Mouse (Mus musculus) common myeloid progenitor, adult 5-6 weeks (primary cell): ENCODE measurements around the gene Zfp648. TPM values are rescaled to one million over a fixed set of nuclear protein-coding genes. Genes with fewer than 3 reads are reported as not detected.

ENCODE experiments used
- ATAC-seq: replicated peaks from 2 replicates; pipeline ENCODE4 v1.8.0; 2016; ENCODE audit warnings: low read depth, mild to moderate bottlenecking, moderate TSS enrichment, inconsistent platforms; ENCODE audit not compliant: poor library complexity, severe bottlenecking
- total RNA-seq: library from RNA; stranded (forward); fragments of 200-1000, 187-1606 nt; gene quantifications from 2 replicates; pipeline ENCODE4 v1.2.3, GENCODE M21; 2017

Zfp648 gene
- total RNA-seq, 1 experiment from 2014 or later, result not detected

DNA sequence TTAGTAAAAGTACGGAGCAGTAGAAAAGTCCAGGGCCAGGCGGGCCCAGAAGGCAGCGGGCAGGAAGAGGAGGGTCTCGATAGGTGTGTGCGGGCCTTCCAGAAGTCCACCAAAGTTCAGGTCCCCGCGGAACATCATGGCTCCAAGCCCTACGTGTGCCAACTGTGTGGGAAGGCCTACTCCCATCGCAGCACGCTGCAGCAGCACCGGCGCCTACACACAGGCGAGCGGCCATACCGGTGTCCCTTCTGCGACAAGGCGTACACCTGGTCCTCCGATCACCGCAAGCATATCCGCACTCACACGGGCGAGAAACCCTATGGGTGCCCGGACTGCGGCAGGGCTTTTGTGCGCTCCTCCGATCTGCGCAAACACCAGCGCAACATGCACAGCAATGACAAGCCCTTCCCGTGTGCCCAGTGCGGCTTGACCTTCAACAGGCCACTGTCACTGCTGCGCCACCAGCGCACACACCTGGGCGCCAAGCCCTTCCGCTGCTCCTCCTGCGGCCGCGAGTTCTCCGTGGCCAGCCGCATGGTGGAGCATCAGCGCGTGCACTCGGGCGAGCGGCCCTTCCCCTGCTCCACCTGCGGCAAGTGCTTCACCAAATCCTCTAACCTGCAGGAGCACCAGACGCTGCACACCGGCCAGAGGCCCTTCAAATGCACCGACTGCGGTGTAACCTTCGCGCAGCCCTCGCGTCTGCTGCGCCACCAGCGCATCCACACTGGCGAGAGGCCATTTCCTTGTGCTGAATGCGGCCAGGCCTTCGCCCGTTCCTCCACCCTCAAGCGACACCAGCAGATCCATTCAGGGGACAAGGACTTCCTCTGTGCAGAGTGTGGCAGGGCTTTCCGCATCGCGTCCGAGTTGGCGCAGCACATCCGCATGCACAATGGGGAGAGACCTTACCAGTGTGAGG is 3.9 kb downstream of the Zfp648 start:
- ATAC-seq, result peak; percentile 78

DNA sequence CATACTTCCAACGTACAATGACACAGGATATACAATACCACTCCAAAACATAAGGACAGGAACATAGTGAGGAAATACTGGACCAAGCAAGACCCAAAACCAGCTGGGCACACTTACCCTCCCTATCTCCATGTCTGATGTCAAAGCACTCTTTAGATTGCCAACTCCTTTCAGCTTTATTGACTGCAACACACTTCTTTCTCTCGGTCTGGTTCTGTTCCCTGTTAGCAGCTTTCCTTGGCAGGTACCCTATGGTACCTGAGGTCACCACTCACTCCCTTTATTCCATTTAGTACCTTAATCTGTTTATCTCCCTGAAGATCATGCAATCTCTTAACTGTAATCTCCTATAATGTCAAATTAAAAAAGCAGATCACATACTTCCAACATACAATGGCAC is 19.0 kb downstream of the Zfp648 start:
- ATAC-seq, result no peak

DNA sequence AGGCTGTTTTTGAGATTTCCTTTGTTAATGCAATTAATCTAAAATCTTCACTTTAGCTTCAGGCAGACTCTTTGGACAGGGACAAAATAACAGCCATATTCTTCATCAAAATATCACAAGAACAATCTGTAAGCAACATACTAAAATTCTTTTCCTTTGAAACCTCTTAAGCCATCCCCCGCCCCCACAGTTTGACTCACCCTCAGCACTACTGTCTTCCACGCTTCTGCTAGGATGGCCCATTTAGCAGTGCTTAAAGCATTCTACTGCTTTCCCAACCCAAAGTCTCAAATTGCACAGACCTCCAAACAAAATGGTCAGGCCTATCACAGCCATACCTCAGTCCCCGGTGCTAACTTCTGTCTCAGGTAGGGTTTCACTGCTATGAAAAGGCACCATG is 19.6 kb downstream of the Zfp648 start:
- no peak for ATAC-seq

DNA sequence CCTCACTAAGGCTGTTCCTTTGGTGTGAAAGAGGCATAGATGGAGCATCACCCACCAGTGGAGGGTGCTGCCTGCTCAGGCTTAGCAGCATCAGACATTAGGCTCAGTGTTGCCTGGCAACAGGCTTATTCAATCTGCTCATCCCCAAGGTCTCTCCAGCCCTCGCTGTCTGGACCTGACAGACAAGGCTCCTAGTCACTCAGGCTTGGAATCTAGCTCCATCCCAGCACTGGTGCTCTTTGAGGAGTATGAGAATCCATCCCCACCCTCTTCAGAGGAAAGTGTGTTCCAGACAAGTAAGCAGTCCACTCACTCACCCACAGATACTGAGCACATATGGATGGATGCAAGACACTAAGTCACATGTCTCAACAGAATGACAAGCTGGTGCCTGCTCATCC is 22.8 kb downstream of the Zfp648 start:
- ATAC-seq, result no peak

DNA sequence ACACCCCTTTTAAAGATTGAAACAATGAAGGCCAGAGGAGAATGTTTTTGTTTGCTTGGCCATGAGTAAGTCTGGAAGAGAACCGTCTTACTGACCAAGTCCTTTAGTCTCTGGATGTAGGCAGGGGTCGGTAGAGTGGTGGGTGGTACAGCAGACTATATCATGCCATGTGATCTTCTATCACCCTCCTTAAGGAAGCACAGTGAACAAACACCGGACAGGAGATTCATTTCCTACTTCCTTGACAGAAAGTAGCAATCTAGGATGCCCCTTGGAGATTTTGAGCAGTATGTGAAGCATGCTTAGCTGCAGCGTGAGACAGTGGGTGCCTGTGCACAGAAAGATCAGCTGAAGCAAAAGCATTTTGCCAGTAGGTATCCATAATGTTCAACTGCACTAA is 31.6 kb downstream of the Zfp648 start:
- ATAC-seq, result no peak

DNA sequence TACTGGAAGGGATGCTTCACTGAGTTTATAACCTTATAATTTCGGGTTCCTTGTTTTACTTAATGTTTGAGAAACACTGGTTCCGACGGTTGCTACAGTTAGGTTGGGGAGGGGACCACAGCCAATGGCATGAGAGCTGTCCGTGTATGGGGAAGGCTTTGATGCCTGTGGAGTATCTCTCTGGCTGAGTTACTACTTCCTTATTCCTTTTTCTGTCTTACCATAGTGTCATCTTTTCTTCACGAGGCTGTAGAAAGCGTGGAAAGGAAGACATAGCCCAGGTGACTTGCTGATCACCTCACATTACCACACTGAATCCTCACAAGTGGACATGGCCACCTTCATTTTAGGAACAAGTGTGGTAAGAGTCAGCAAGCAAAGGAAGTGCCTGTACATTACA is 32.0 kb downstream of the Zfp648 start:
- no peak for ATAC-seq

DNA sequence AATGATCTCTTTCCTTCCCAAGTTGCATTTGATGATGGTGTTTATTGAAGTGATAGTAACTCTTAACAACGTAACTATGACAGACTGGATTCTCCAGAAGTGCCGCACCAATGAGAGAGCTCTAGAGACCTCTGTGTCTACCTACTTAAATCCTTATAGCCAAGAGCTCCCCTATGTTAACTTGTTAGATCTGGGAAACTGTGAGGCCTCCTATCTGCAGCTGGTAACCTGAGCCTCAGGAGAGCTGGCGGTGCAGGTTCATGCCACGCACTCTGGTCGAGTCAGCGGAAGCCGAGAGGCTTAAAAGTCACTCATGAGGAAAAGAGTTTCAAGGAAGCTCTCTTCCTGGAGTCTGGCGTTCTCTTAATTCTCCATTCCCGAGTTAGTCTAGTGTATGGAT is 33.8 kb downstream of the Zfp648 start:
- ATAC-seq, result no peak

DNA sequence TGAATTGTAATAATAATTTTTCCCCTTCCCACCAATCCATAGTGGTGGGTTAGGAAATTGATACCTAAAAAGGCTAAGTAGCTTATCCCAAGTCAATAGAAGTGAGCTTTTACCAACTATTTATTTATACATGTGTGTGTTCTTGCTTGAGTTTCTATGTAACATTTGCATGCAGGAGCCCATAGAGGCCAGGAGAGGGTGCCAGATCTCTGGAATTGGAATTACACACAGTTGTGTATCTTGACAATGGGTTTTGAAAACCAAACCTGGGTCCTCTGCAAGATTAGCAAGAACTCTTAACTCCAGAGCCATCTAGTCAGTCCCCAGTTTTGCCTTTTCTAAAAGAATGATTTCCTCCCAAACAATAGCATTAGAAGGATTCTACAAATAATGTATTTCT is 37.9 kb downstream of the Zfp648 start:
- 0 out of 2 replicates have a peak, but pooled peaks have one; percentile 32 for ATAC-seq

DNA sequence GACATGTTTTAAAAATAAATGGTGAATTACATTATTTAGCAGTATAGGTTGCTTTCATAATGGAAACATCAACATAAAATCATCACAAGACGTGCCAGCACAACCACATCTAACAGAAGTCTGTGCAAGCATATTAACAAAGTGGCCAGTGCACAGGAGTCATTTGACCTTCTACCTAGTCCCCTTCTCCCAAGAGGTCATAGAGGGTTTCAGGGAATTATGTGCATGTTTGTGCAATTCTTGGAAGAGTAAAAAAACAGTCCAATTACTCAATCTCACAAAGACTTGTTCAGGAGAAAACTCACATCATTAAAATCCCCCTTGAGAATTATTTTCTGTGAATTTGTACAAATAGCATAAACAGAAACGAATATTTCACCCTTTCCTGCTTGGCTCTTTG is 50.2 kb downstream of the Zfp648 start:
- no peak for ATAC-seq

DNA sequence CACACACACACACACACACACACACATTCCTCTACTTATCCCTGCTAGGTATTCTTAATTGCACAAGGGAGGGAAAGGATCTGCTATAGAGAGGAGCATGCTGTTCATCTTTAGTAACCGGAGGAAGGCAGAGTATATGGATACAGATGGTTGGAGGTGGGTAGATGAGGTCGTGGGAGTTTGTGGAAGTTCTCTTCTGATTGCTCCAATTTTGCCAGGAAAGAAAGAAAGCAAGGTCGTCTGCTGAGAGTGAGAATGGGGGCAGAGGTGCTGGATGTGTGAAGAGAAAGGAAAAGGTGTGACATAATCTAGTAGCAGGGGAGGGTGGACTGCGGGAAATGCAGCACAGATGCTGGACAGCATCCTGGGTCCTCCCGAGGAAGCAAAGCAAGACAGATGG is 51.8 kb downstream of the Zfp648 start:
- ATAC-seq, result no peak
